Mouse (Mus musculus): Measurements from ENCODE around the gene Zfp511. TPM values are rescaled to one million over a fixed set of nuclear protein-coding genes. Genes with fewer than 3 reads are reported as not detected.

Zfp511 gene
- polyA plus RNA-seq, 1 experiment from 2014 or later: 27.7 TPM

GRCm38 (mm10) chr7:140048361-140049114 lies 12.3 kb downstream of the Zfp511 start, which contains the start of gene Msx3:
Msx3 (minus strand) TSS chr7:140049089.
- Histone ChIP-seq H3K27ac (replicated peaks) (no peak within 1 kb of the TSS), H3K9me3 (no peaks in the 10 kb centered on the region), H3K27me3 (replicated peaks) (peaks cover 99% of the 10 kb centered on the region), H3K36me3 (no peaks in the 10 kb centered on the region), H3K4me2 (peak within 1 kb of the TSS; percentile 84), H3K4me3 (peak within 1 kb of the TSS; percentile 53), H3K9ac (peak within 1 kb of the TSS; percentile 63), H3K4me1 (peaks cover 23% of the 10 kb centered on the region)
- under 1% methylated on average over 56 of the region's 56 CpGs for WGBS
- no peak for ATAC-seq (ENCODE audit: extremely low read depth, insufficient number of reproducible peaks, low FRiP score, low TSS enrichment)

- H3K9ac ChIP-seq: peak overlapping the region; percentile 63
- no peak for ATAC-seq (ENCODE audit: extremely low read depth, insufficient number of reproducible peaks, low FRiP score, low TSS enrichment)
- WGBS: under 1% methylated on average over 34 of the region's 34 CpGs
These were observed 13.0 kb downstream of the Zfp511 start for GRCm38 (mm10) chr7:140049115-140049689.

GRCm38 (mm10) chr7:140054124-140054523 lies 17.9 kb downstream of the Zfp511 start:
- Histone ChIP-seq H3K9me3 (no peaks in the 10 kb centered on the region), H3K4me1 (peaks cover 16% of the 10 kb centered on the region), H3K36me3 (no peaks in the 10 kb centered on the region), H3K27me3 (replicated peaks) (peaks cover 100% of the 10 kb centered on the region), H3K27ac (replicated peaks) (no peak overlapping the region), H3K9ac (no peak overlapping the region), H3K4me3 (no peak overlapping the region), H3K4me2 (no peak overlapping the region)
- 66% methylated on average over 4 of the region's 4 CpGs for WGBS
- ATAC-seq (ENCODE audit: extremely low read depth, insufficient number of reproducible peaks, low FRiP score, low TSS enrichment): no peak

More at GRCm38 (mm10) chr7:140049115-140049689, 13.0 kb downstream of the Zfp511 start:
- Histone ChIP-seq H3K27me3 (replicated peaks) (peaks cover 100% of the 10 kb centered on the region), H3K4me3 (peak overlapping the region; percentile 53), H3K9me3 (no peaks in the 10 kb centered on the region), H3K4me2 (peak overlapping the region; percentile 84), H3K4me1 (peaks cover 23% of the 10 kb centered on the region), H3K27ac (replicated peaks) (no peak overlapping the region), H3K36me3 (no peaks in the 10 kb centered on the region)

DNA sequence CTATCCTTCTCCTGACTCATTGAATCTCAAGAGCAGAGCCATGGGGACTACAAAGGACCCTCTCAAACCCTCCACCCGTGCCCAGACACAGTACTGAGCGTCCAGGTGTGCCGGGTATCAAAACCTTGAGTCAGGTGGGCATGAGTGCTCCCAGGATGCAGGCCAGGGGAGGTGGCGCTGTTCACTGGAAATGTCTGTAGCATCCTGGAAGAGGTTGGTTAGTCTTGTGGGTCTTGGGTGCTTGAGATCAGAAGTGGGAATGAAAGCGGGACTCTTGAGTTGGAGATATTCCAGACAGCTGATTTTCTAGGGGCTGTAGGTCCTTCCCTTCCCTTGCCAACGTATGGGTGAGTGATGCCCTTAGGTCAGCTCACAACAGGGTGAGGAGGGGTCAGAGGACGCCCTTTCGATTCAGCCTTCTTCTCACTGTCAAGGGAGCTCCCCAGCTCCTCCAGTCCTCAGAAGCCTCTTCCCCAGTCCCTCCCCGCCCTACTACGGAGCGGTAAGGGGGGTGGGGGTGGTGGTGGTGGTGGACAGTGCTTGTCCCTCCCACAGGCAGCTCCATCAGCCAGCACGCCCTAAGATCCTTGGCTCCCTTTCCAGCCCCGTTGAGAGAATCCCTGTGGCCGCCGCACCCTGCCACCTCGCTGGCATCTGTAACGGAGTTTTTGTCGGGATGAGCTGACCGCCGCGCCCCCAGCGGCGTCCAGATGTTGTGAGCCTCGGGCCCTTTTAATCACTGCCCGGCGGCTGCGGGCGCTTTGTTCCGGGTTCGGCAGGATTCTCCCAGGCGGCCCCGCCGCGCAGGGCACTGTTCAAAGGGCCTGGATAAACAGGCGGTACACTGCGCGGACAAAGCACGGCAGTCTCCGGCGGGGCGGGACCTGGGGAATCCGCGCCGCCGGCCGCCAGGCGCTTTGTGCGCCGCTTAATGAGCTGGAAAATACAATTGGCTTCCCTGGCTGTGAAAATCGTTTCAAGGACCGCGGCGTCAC lies 21.5 kb downstream of the Zfp511 start:
- no peak overlapping the region for H3K27ac ChIP-seq (replicated peaks)
- no peaks in the 10 kb centered on the region for H3K36me3 ChIP-seq
- H3K9ac ChIP-seq: peak overlapping the region; percentile 73
- H3K4me1 ChIP-seq: peaks cover 21% of the 10 kb centered on the region
- H3K27me3 ChIP-seq (replicated peaks): peaks cover 100% of the 10 kb centered on the region
- no peak for ATAC-seq (ENCODE audit: extremely low read depth, insufficient number of reproducible peaks, low FRiP score, low TSS enrichment)
- WGBS: 2% methylated on average over 53 of the region's 53 CpGs
- no peaks in the 10 kb centered on the region for H3K9me3 ChIP-seq
- H3K4me2 ChIP-seq: peak overlapping the region; percentile 73
- H3K4me3 ChIP-seq: peak overlapping the region; percentile 52

- 27% methylated on average over 7 of the region's 7 CpGs for WGBS
- peaks cover 100% of the 10 kb centered on the region for H3K27me3 ChIP-seq (replicated peaks)
- no peaks in the 10 kb centered on the region for H3K9me3 ChIP-seq
- peaks cover 21% of the 10 kb centered on the region for H3K4me1 ChIP-seq
- H3K27ac ChIP-seq (replicated peaks): no peak overlapping the region
- H3K4me2 ChIP-seq: peak overlapping the region; percentile 73
- H3K4me3 ChIP-seq: peak overlapping the region; percentile 52
- H3K9ac ChIP-seq: peak overlapping the region; percentile 73
- no peaks in the 10 kb centered on the region for H3K36me3 ChIP-seq
- ATAC-seq (ENCODE audit: extremely low read depth, insufficient number of reproducible peaks, low FRiP score, low TSS enrichment): no peak
These were observed 22.3 kb downstream of the Zfp511 start for GRCm38 (mm10) chr7:140058528-140058927.

- Histone ChIP-seq H3K9me3 (no peaks in the 10 kb centered on the region), H3K9ac (no peak overlapping the region), H3K4me2 (no peak overlapping the region), H3K36me3 (no peaks in the 10 kb centered on the region), H3K27ac (replicated peaks) (no peak overlapping the region), H3K27me3 (replicated peaks) (peaks cover 100% of the 10 kb centered on the region), H3K4me3 (no peak overlapping the region), H3K4me1 (peaks cover 21% of the 10 kb centered on the region)
- no peak for ATAC-seq (ENCODE audit: extremely low read depth, insufficient number of reproducible peaks, low FRiP score, low TSS enrichment)
- 23% methylated on average over 4 of the region's 4 CpGs for WGBS
These were observed 23.4 kb downstream of the Zfp511 start for GRCm38 (mm10) chr7:140059601-140060000.

- Histone ChIP-seq H3K36me3 (no peaks in the 10 kb centered on the region), H3K9ac (peak overlapping the region; percentile 41; the same call in 1 of the 2 replicates), H3K9me3 (no peaks in the 10 kb centered on the region), H3K4me2 (peak overlapping the region; percentile 72), H3K4me3 (peak overlapping the region; percentile 47), H3K27me3 (replicated peaks) (peaks cover 100% of the 10 kb centered on the region), H3K27ac (replicated peaks) (no peak overlapping the region), H3K4me1 (peaks cover 21% of the 10 kb centered on the region)
- no peak for ATAC-seq (ENCODE audit: extremely low read depth, insufficient number of reproducible peaks, low FRiP score, low TSS enrichment)
- 1% methylated on average over 46 of the region's 47 CpGs for WGBS
These were observed 25.0 kb downstream of the Zfp511 start for GRCm38 (mm10) chr7:140060936-140061831.

DNA sequence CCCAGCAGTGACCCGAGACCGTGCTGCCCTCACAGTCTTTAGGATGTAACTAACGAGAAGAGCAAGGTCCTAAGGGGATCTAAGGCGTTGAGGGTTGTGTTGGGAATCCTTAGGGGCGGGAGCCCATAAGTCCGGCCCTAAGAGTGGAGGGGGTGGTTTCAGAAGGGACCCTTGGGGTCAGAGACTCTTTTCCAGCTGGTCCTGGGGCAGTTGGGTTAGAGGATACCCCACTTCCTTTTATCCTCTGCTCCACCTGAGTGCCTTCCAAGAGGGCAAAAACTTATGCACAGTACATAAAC lies 25.6 kb downstream of the Zfp511 start:
- no peaks in the 10 kb centered on the region for H3K36me3 ChIP-seq
- H3K9ac ChIP-seq: no peak overlapping the region
- H3K9me3 ChIP-seq: no peaks in the 10 kb centered on the region
- WGBS: 2% methylated on average over 6 of the region's 6 CpGs
- H3K4me1 ChIP-seq: peaks cover 21% of the 10 kb centered on the region
- peak overlapping the region; percentile 72 for H3K4me2 ChIP-seq
- peak overlapping the region; percentile 47 for H3K4me3 ChIP-seq
- peaks cover 100% of the 10 kb centered on the region for H3K27me3 ChIP-seq (replicated peaks)
- no peak for ATAC-seq (ENCODE audit: extremely low read depth, insufficient number of reproducible peaks, low FRiP score, low TSS enrichment)
- H3K27ac ChIP-seq (replicated peaks): no peak overlapping the region

- H3K4me2 ChIP-seq: no peak overlapping the region
- 15% methylated on average over 11 of the region's 11 CpGs for WGBS
- no peak for ATAC-seq (ENCODE audit: extremely low read depth, insufficient number of reproducible peaks, low FRiP score, low TSS enrichment)
- H3K27ac ChIP-seq (replicated peaks): no peak overlapping the region
- H3K27me3 ChIP-seq (replicated peaks): peaks cover 99% of the 10 kb centered on the region
- no peak overlapping the region for H3K9ac ChIP-seq
- no peaks in the 10 kb centered on the region for H3K36me3 ChIP-seq
- peaks cover 21% of the 10 kb centered on the region for H3K4me1 ChIP-seq
- no peaks in the 10 kb centered on the region for H3K9me3 ChIP-seq
- H3K4me3 ChIP-seq: no peak overlapping the region
These were observed 26.1 kb downstream of the Zfp511 start for GRCm38 (mm10) chr7:140062307-140062706.

- no peak overlapping the region for H3K4me2 ChIP-seq
- peaks cover 17% of the 10 kb centered on the region for H3K4me1 ChIP-seq
- H3K9ac ChIP-seq: no peak overlapping the region
- H3K27ac ChIP-seq (replicated peaks): no peak overlapping the region
- no peak overlapping the region for H3K4me3 ChIP-seq
- peaks cover 98% of the 10 kb centered on the region for H3K27me3 ChIP-seq (replicated peaks)
- no peaks in the 10 kb centered on the region for H3K9me3 ChIP-seq
- no peak for ATAC-seq (ENCODE audit: extremely low read depth, insufficient number of reproducible peaks, low FRiP score, low TSS enrichment)
- no peaks in the 10 kb centered on the region for H3K36me3 ChIP-seq
- WGBS: 26% methylated on average over 6 of the region's 7 CpGs
These were observed 26.9 kb downstream of the Zfp511 start for GRCm38 (mm10) chr7:140063092-140063491.
